Mouse (Mus musculus) gastrocnemius, postnatal 10 days (tissue): ENCODE results near the gene Ace2. TPM values are rescaled to one million over a fixed set of nuclear protein-coding genes. Genes with fewer than 3 reads are reported as not detected.

Experiments
- DNase-seq: peaks from one replicate; pipeline ENCODE4 v3.0.0; 2021; ENCODE audit warnings: mixed read lengths
- long read RNA-seq, 2 experiments: library from polyadenylated mRNA; stranded (forward); transcript quantifications; one replicate each; pipeline ENCODE4 v2.0.0; 2021
- total RNA-seq, 2 experiments: library from RNA; stranded (reverse); gene quantifications; 2 replicates each; pipeline ENCODE4 v1.2.3; 2021

Ace2 gene
- under 1 TPM; 0.61 to 0.94 TPM for total RNA-seq
- long read RNA-seq, experiment 1, partial matches to known transcripts = 0 of 2 reads
- long read RNA-seq, experiment 1, other reads (novel, unspliced or antisense) = 0 of 2 reads
- long read RNA-seq, experiment 2, partial matches to known transcripts = 1 of 4 reads
- long read RNA-seq, experiment 2, other reads (novel, unspliced or antisense) = 1 of 4 reads

GRCm38 (mm10) chrX:164139032-164139431 is at the start of gene Ace2:
Gene Ace2 (plus strand): TSS chrX:164139332.
- DNase-seq = no peak

GRCm38 (mm10) chrX:164089916-164090315 is 49.2 kb upstream of the Ace2 start:
- no peak for DNase-seq

- DNase-seq = no peak
These were observed 46.6 kb upstream of the Ace2 start for GRCm38 (mm10) chrX:164092300-164093169.

- no peak for DNase-seq
These were observed 45.7 kb upstream of the Ace2 start for GRCm38 (mm10) chrX:164093435-164093834.

GRCm38 (mm10) chrX:164095838-164096237 is 43.3 kb upstream of the Ace2 start:
- no peak for DNase-seq

GRCm38 (mm10) chrX:164101483-164101882 is 37.6 kb upstream of the Ace2 start:
- DNase-seq = no peak

GRCm38 (mm10) chrX:164102198-164102597 is 36.9 kb upstream of the Ace2 start:
- DNase-seq = no peak

- no peak for DNase-seq
These were observed 36.5 kb upstream of the Ace2 start for GRCm38 (mm10) chrX:164102656-164103055.

GRCm38 (mm10) chrX:164111146-164111545 is 28.0 kb upstream of the Ace2 start:
- no peak for DNase-seq

GRCm38 (mm10) chrX:164113744-164114143 is 25.4 kb upstream of the Ace2 start:
- no peak for DNase-seq

- no peak for DNase-seq
These were observed 15.2 kb upstream of the Ace2 start for GRCm38 (mm10) chrX:164123942-164124341.

- DNase-seq = no peak
These were observed 5.6 kb upstream of the Ace2 start for GRCm38 (mm10) chrX:164133531-164133930.

- DNase-seq = no peak
These were observed 3.8 kb upstream of the Ace2 start for GRCm38 (mm10) chrX:164135304-164135818.

GRCm38 (mm10) chrX:164145463-164146250 is 6.5 kb downstream of the Ace2 start:
- no peak for DNase-seq

- peak; percentile 3 for DNase-seq
These were observed 13.6 kb downstream of the Ace2 start for GRCm38 (mm10) chrX:164152703-164153102.

- no peak for DNase-seq
These were observed 14.5 kb downstream of the Ace2 start for GRCm38 (mm10) chrX:164153606-164154005.

- no peak for DNase-seq
These were observed 15.5 kb downstream of the Ace2 start for GRCm38 (mm10) chrX:164154594-164154993.

GRCm38 (mm10) chrX:164164681-164165080 is 25.5 kb downstream of the Ace2 start:
- DNase-seq = no peak

- DNase-seq = no peak
These were observed 31.9 kb downstream of the Ace2 start for GRCm38 (mm10) chrX:164171034-164171433.

GRCm38 (mm10) chrX:164173880-164174279 is 34.7 kb downstream of the Ace2 start:
- no peak for DNase-seq

GRCm38 (mm10) chrX:164175311-164175710 is 36.2 kb downstream of the Ace2 start:
- DNase-seq = no peak

GRCm38 (mm10) chrX:164175780-164176179 is 36.6 kb downstream of the Ace2 start:
- DNase-seq = no peak

- no peak for DNase-seq
These were observed 39.7 kb downstream of the Ace2 start for GRCm38 (mm10) chrX:164178856-164179255.
